Mouse (Mus musculus) liver, embryonic 11.5 days (tissue): ENCODE measurements around the gene Snd1. TPM values are rescaled to one million over a fixed set of nuclear protein-coding genes. Genes with fewer than 3 reads are reported as not detected.

Source experiments
- ATAC-seq: fragments of 200-750 bp; cut with Nextera tagmentation; replicated peaks from 2 replicates; pipeline ENCODE4 v1.8.0; 2017; ENCODE audit warnings: moderate number of reproducible peaks, mild to moderate bottlenecking, moderate TSS enrichment, moderate library complexity; ENCODE audit not compliant: low FRiP score
- DNase-seq: peaks from one replicate; pipeline ENCODE4 v3.0.0-alpha.2; 2017; ENCODE audit warnings: low spot score
- H3K27ac ChIP-seq: fragments of 300-500 bp; sonication (generic); 2 replicates; pipeline ENCODE4 v1.5.1; 2014; ENCODE audit warnings: mild to moderate bottlenecking, low read depth, low read length, control low read depth
- H3K27me3 ChIP-seq: fragments of 300-500 bp; sonication (generic); replicated peaks from 2 replicates; pipeline ENCODE4 v1.6.1; 2014; ENCODE audit warnings: low read length, mixed read lengths; ENCODE audit not compliant: control insufficient read depth, insufficient read depth
- H3K36me3 ChIP-seq: fragments of 300-500 bp; sonication (generic); 2 replicates; pipeline ENCODE4 v1.6.1; 2014; ENCODE audit warnings: mild to moderate bottlenecking, low read length, moderate library complexity, mixed read lengths; ENCODE audit not compliant: control insufficient read depth, insufficient read depth
- H3K4me1 ChIP-seq: fragments of 300-500 bp; sonication (generic); replicated peaks from 2 replicates; pipeline ENCODE4 v1.6.1; 2014; ENCODE audit warnings: low read length, mixed read lengths; ENCODE audit not compliant: control insufficient read depth, insufficient read depth
- H3K4me2 ChIP-seq: fragments of 300-500 bp; sonication (generic); 2 replicates; pipeline ENCODE4 v1.6.1; 2014; ENCODE audit warnings: mild to moderate bottlenecking, control low read depth, moderate library complexity
- H3K4me3 ChIP-seq: fragments of 300-500 bp; sonication (generic); 2 replicates; pipeline ENCODE4 v1.5.1; 2014; ENCODE audit warnings: low read depth, low read length, control low read depth
- H3K9ac ChIP-seq: fragments of 300-500 bp; sonication (generic); 2 replicates; pipeline ENCODE4 v1.6.1; 2014; ENCODE audit warnings: low read depth, low read length, control low read depth
- H3K9me3 ChIP-seq: fragments of 300-500 bp; sonication (generic); 2 replicates; pipeline ENCODE4 v1.6.1; 2016; ENCODE audit warnings: low read length, inconsistent platforms, mixed read lengths; ENCODE audit not compliant: control insufficient read depth
- WGBS: fragments of 180-500 bp; shearing (Covaris S2); extraction: QIAGEN DNeasy Blood & Tissue Kit; methylation state at CpG from one replicate; pipeline ENCODE4 v1.1.7; 2014; 5-methylcytosine and 5-hydroxymethylcytosine counted together
- polyA plus RNA-seq: library from polyadenylated mRNA; unstranded; fragments of >200 nt; fragmentation: Nextera tagmentation; extraction: Ambion mirVana; gene quantifications from 2 replicates; pipeline ENCODE4 v1.2.1, GENCODE M21; 2014

Snd1 gene
- polyA plus RNA-seq, 1 experiment from 2014 or later: 107 TPM

DNA sequence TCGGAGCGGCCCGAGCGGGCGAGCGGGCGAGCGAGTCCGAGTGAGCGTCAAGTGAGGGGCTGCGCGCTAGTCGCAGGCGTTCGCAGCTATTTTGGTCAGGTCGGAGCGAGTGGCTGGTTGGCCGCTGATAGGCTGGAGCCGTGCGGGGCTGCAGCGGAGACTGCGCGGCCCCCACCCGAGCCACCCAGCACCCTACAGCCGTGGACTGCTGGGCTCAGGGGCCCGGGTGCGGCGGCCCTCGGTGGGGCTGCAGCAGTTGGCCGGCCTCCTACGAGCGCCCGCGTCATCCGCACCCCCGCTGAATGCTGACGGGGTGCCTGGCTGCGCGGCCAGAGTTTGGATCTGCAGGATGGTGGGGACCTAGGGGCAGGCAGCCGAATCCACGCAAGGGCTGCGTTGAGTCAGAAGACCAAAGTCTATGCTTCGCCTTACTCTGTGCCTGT is 358.5 kb downstream of the Snd1 start:
- DNase-seq (peak; percentile 42), ATAC-seq (peak; percentile 41; the same call in 1 of the 2 replicates)
- WGBS: 2% methylated on average over 43 of the region's 43 CpGs
- Histone ChIP-seq H3K9ac (peak overlapping the region; percentile 28; the same call in 1 of the 2 replicates), H3K9me3 (no peaks in the 10 kb centered on the region), H3K4me1 (peaks cover 18% of the 10 kb centered on the region), H3K4me2 (peak overlapping the region; percentile 99), H3K27me3 (peaks cover 45% of the 10 kb centered on the region), H3K27ac (no peak overlapping the region), H3K4me3 (peak overlapping the region; percentile 58), H3K36me3 (0 out of 2 replicates have a peak, but pooled peaks cover 3% of the 10 kb centered on the region)

DNA sequence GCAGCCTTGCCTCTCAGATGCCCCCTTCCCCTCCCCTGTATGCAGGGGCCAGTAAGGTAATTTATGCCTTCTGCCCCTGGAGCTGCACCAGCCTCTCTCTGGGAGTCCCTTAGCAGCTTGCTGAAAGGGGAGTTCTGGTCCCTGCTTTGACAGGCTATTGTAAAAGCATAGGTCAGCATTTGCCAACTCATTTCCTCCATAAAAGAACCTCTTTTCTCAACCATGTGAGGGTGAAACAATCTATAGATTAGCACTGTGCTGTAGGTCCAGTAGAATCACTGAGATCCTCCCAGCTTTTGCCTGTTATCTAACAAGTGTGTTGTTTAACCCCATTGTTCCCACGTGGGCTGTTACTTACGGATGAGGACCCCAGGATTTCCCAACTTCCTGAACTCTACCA is 359.1 kb downstream of the Snd1 start:
- WGBS: 36% methylated on average over 2 of the region's 2 CpGs
- Histone ChIP-seq H3K27ac (no peak overlapping the region), H3K4me2 (peak overlapping the region; percentile 99; the same call in 1 of the 2 replicates), H3K4me3 (no peak overlapping the region), H3K36me3 (0 out of 2 replicates have a peak, but pooled peaks cover 3% of the 10 kb centered on the region), H3K9ac (no peak overlapping the region), H3K4me1 (peaks cover 18% of the 10 kb centered on the region), H3K27me3 (peaks cover 45% of the 10 kb centered on the region), H3K9me3 (no peaks in the 10 kb centered on the region)
- ATAC-seq: no peak
- DNase-seq: no peak

DNA sequence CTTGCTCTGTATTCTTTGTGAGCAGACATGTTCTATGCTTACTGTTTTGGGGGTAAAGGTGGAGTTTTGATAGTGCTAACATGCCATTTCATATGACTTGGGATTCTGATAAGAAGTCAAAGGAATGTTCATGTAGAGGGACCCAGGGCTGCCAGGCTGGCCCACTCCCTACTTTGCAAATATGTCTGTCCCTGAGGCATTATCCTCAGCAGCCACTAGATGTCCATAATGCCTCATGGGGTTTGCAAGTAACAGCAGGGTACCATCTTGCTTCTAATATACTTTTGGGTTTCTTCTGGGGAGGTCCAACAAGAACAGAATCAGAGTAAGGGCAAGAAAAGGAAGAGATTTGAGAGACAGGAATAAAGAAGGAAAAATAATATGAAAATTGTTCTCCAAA is 361.7 kb downstream of the Snd1 start:
- Histone ChIP-seq H3K4me3 (no peak overlapping the region), H3K4me2 (no peak overlapping the region), H3K4me1 (peaks cover 12% of the 10 kb centered on the region), H3K9me3 (no peaks in the 10 kb centered on the region), H3K36me3 (no peaks in the 10 kb centered on the region), H3K9ac (no peak overlapping the region), H3K27ac (no peak overlapping the region), H3K27me3 (peaks cover 25% of the 10 kb centered on the region)
- no peak for DNase-seq
- ATAC-seq: no peak

DNA sequence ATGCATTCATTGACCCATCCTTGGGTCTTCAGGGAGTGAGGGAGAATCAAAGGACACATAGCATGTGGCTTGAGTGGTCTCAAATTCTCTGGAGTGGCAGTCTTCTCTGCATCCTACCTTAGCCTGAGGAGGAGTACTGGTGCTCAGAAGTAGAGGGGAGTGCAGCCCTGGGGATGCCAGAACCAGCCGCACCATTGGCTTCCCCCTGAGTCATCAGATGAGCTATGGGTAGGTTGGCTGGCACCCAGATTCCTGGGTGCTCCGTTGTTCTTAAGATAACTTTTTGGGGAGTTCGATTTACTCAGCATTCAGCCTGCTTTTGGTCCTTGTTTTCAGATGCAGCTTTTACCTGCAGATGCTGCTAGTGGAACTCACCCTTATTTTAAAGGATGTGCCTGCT is 366.6 kb downstream of the Snd1 start:
- WGBS: 83% methylated on average over 3 of the region's 3 CpGs
- no peak for DNase-seq
- Histone ChIP-seq H3K27me3 (no peaks in the 10 kb centered on the region), H3K9me3 (no peaks in the 10 kb centered on the region), H3K36me3 (no peaks in the 10 kb centered on the region), H3K4me1 (0 out of 2 replicates have a peak, but pooled peaks cover 2% of the 10 kb centered on the region), H3K27ac (no peak overlapping the region), H3K4me2 (no peak overlapping the region), H3K4me3 (no peak overlapping the region), H3K9ac (no peak overlapping the region)
- no peak for ATAC-seq

DNA sequence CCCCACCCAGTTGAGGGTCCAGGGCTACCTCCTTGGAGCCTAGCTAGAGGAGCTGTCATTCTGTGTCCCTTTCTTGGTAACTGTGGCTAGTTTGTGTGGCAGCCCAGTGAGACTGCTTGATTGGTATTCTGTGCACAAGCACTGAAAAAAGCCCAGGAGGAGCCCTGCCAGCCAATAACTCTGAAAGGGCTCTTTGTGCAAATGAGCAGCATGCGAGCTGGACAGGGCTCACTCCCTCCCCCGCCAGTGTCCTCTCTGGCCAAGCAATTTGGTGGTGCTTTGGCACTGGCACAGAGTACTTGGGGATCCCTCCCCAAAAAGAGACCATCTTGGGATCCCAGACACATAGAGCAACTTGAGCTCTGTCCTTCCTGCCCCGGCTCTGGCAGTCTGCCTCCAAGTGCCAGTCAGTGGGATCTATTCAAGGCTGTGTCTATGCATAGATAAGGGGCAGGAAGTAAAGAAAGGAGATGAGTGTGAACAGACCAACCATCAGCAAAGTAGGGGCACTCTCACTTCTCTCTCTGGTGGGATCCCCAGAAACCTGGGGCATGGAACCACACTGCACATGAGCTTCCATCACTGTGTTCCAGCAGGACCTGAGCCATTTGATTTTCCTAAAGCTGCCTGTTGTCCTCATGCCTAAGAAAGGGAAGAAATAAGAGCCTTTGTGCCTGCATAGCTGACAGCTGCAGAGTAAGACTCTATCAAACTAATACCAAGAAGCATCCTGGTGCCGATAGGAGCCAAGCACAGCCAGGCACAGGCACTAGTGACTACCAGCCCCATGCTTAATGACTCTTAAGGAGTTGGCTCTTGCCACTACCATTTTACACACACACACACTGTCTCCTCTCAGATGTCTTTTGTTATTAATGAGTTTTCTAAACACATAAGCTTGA is 367.7 kb downstream of the Snd1 start:
- ATAC-seq (no peak), DNase-seq (no peak)
- no peak overlapping the region for H3K9ac ChIP-seq
- no peaks in the 10 kb centered on the region for H3K27me3 ChIP-seq
- no peak overlapping the region for H3K4me2 ChIP-seq
- no peak overlapping the region for H3K4me3 ChIP-seq
- WGBS: 66% methylated on average over 4 of the region's 4 CpGs
- H3K4me1 ChIP-seq: 0 out of 2 replicates have a peak, but pooled peaks cover 2% of the 10 kb centered on the region
- H3K27ac ChIP-seq: no peak overlapping the region
- no peaks in the 10 kb centered on the region for H3K9me3 ChIP-seq
- no peaks in the 10 kb centered on the region for H3K36me3 ChIP-seq

DNA sequence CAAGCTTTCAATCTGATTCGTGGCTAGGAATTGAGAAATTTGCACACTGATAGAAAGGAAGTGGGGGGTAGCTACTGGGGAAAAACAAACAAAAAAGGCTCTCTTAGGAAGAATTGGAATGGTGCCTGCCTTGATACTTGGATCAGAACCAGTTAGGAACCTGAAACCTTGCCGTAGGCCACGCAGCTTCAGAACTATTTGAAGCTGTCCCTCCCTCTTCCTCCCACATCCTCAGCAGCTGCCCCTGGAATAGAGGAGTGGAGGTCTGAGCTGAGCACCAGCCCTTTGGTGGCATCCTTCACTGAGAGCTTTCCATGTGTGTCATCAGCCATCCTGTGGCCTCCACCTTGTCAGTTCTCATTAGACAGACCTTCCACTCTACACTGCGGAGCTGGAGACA is 370.7 kb downstream of the Snd1 start:
- no peak for DNase-seq
- H3K27ac ChIP-seq: no peak overlapping the region
- 0 out of 2 replicates have a peak, but pooled peaks cover 2% of the 10 kb centered on the region for H3K4me1 ChIP-seq
- ATAC-seq: no peak
- no peaks in the 10 kb centered on the region for H3K9me3 ChIP-seq
- H3K4me2 ChIP-seq: no peak overlapping the region
- no peaks in the 10 kb centered on the region for H3K36me3 ChIP-seq
- no peaks in the 10 kb centered on the region for H3K27me3 ChIP-seq
- 71% methylated on average over 4 of the region's 4 CpGs for WGBS
- no peak overlapping the region for H3K4me3 ChIP-seq
- H3K9ac ChIP-seq: no peak overlapping the region

DNA sequence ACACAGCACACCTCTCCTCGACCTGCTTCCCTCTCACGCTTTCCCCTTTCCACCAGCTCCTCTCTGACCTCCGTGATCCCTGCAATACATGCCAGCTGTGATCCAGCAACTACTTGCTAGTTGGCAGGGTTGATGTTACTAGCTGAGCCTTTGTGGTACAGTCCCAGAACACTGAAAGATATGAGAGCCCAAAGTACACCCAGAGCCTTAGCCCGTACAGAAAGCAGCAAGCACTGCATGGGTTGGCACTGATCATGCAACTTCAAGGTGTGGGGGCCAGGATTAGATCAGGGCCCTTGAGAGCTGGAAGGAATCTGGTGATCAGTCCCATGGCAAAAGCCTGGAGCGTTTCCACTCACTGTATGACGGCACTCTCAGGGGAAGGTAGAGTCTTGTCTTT is 372.7 kb downstream of the Snd1 start:
- no peak overlapping the region for H3K4me3 ChIP-seq
- H3K36me3 ChIP-seq: no peaks in the 10 kb centered on the region
- no peaks in the 10 kb centered on the region for H3K9me3 ChIP-seq
- 0 out of 2 replicates have a peak, but pooled peaks cover 2% of the 10 kb centered on the region for H3K4me1 ChIP-seq
- 80% methylated on average over 6 of the region's 6 CpGs for WGBS
- no peak overlapping the region for H3K9ac ChIP-seq
- H3K27ac ChIP-seq: no peak overlapping the region
- H3K4me2 ChIP-seq: no peak overlapping the region
- no peaks in the 10 kb centered on the region for H3K27me3 ChIP-seq
- ATAC-seq (no peak), DNase-seq (no peak)

DNA sequence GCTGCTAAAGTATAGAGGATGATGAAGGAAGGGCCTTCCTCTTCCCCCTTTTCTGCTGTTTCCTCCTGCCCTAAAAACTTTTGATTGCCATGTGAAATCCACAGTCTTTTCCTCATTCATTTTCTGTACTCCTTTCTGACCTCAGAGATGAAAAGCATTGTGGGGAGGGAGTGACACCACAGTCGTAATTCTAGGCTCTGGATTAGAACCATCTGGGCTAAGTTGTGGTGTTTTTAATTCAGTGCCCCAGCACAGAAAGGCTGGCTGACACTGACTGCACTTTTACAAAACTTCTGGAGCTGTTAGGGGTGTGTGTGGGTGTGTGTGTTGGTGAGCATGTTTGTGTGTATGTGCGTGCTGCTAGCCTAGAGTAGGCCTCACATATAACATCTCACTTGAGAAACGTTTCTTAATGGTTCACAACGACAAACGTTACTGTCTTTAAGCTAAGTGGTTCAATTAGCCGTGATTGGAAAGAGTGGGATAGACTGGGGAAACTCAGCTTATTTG is 373.4 kb downstream of the Snd1 start:
- H3K9ac ChIP-seq: no peak overlapping the region
- H3K36me3 ChIP-seq: no peaks in the 10 kb centered on the region
- no peak overlapping the region for H3K4me3 ChIP-seq
- no peaks in the 10 kb centered on the region for H3K4me1 ChIP-seq
- no peaks in the 10 kb centered on the region for H3K27me3 ChIP-seq
- DNase-seq: no peak
- 79% methylated on average over 6 of the region's 6 CpGs for WGBS
- no peak for ATAC-seq
- no peak overlapping the region for H3K27ac ChIP-seq
- H3K4me2 ChIP-seq: no peak overlapping the region
- H3K9me3 ChIP-seq: no peaks in the 10 kb centered on the region
